Mouse (Mus musculus) left cerebral cortex, adult 11 months (tissue): ENCODE data around the gene Acvr1.

Experiments used
- DNase-seq: peaks from one replicate; pipeline ENCODE4 v3.0.0; 2022; ENCODE audit warnings: low spot score

Acvr1 gene

DNA sequence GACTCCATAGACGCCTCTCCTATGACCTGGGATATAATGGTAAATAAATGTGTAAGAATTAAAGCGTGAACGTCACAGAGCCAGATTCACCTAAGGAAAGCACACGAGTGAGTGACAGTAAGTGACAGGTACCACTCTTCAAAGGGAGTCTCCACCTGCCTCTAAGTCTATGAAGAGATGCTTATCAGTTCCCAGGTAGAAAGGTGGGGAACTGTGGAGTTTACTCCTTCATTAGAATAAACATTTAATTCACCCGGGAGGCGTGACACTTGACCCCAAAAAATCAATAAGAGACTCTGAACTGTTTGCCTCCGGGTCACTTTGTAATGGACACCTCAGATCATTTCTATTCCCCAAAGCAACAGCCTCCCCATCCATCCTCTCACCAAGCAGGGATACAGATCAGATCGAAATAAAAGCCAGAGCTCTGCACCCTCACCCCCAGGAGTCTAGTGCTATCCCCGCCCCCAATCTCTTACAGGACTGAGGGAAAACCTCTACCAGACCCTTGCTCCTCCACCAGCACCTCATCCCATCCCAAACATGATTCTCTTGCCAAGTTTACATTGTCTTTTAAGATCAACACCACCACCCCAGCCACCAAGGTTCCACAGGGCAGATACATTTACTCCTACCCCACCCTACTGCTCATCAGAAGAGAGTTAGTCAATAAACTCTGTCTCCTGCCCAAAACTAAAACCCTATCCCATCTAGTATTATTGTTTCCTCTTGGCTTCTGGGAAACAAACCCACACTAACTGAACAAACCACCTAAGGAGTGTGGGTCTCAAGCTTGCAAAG is 9.7 kb downstream of the Acvr1 start:
- no peak for DNase-seq

DNA sequence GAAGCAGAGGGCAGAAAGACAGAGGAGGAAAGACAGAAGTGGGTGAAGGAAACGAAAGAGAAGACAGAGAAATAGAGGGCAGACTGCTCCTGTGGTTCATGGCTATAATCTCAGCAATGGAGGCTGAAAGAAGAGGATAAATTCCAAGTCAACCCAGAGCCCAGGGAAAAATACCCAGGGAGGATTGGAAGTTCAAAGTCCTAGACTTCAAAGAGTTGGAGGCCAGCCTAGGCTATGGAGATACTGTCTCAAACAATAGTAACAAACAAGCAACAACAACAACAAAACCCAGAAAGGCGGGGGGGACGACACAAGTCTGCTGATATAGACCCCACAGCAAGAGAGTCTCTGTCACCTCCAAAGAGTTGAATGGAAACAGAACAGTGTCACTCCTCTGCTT is 14.7 kb downstream of the Acvr1 start:
- DNase-seq = no peak

DNA sequence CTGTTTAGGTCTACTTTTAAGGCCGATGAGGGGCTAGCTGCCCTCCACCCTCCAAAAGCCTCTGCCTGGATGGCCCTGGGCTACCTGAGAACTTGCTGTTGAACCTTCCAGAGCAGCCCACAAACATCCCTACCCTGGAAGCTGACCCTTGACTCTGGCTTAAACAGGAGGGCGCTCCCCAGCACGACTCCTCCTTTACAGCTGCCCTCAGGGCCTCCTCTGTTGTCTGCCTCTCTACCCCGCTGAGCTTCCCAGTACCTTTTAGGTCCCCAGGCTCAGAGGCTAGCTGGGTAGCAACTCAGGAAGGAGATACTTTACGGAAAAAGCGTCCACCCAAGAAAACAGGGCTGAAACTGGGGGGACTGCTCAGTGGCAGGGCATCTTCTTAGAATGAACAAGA is 15.1 kb downstream of the Acvr1 start:
- DNase-seq = no peak

DNA sequence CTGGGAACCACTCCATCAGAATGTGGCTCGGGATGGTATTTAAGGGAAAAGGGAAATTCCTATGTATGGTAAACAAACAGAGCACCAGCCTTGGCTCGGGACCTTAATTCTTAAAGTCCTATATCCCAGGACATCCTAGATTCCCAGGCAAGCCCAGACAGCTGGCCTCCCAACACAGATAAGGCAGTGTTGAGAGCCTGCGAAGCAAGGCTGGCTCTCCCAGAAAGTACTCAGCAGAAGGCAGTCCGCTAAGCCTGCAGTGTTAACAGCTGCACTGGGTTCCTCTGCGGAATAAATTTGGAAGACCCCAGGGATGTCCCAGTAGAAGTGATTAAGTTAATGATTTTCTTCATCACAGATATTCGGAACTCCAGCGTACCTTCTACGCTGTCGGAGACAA is 16.5 kb downstream of the Acvr1 start:
- DNase-seq = no peak

DNA sequence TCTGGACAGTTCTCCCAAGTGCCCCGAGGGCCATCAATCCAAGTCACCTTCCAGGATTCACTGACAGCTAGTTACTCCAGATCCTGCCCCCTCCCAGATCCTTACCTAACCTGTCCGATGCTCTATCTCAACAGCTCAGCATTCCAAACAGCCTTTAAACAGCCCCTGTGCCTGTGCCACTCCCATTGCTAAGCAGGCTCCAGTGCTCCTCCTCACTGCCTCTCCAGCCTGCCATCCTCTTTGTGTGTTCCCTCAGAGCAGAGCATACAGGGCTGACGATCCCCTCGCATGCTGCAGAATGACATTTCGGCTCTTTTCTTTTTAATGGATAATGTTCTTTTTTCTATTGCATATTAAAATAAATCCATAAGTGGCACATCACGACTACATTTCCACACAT is 17.0 kb downstream of the Acvr1 start:
- DNase-seq = no peak

DNA sequence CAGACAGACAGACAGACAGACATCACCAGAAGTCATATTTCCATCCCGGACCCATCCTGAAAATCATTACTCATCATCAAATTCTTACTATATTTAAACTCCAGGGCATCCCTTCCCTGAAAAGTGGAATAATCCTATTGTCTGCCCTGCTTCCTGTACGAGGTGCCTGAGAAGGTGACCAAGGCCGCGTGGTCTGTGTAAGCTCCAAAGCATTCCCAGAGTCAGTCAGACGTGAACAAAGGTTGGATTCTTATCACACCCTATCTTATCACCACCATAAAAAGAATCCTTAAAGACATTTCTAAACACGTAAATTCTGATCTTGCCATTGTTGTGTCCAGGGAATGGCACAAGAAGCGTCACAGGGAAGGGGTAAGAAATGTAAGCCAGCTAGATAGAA is 18.0 kb downstream of the Acvr1 start:
- DNase-seq = no peak

DNA sequence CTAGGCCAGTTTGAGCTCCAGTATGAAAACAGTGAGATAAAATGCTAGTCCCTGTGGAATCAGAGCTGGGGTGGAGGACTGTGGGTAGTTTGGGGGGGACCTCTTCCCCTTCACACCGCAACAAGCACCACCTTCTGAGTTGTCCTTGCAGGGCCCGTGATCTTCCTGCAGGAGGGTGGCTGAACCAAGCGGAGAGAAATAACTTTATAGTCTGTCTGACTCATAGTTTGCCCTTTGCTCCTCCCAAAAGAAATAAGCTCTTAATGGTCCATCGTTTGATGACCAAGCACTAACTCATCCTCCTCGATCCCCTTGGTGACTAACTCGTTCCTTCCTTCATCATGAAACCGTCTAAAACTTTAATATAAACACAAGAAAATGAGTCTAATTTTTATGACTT is 20.7 kb downstream of the Acvr1 start:
- no peak for DNase-seq

DNA sequence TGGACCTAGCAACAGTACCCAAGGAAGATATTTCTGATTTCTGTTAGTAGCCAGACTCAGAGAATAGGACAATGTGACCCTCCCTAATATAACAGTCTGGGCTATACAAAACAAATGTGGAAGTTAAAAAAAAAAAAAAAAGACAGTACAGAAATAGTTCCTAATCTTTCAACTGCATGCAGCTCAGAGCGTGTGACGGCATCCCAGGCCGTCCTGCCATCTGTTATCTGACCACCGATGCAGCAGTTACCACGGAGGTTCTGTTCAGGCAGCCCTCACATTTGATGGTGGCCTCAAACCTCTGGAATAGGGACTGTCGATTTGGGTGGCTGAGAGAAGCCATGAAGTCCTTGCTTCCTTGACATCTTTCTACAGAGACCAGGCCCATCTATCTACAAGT is 22.6 kb downstream of the Acvr1 start:
- DNase-seq = no peak

DNA sequence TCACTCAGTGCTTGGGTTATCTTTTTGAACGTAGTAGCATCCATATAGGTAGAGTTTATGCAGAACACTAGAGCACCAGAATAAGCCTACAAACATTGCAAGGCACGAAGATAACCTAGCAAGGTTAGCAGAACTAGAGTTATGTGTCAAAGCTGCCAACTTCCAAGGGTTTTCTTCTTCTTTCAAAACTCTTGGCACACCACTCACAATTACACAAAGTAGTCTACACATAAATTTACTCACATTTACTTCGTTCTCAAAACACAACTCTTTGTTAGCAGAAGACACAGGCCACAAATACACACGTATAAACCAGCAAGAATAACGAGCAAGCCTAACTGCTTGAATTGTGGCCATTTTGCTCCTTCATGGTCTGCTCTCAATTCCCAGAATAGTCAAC is 23.7 kb downstream of the Acvr1 start:
- DNase-seq = no peak

DNA sequence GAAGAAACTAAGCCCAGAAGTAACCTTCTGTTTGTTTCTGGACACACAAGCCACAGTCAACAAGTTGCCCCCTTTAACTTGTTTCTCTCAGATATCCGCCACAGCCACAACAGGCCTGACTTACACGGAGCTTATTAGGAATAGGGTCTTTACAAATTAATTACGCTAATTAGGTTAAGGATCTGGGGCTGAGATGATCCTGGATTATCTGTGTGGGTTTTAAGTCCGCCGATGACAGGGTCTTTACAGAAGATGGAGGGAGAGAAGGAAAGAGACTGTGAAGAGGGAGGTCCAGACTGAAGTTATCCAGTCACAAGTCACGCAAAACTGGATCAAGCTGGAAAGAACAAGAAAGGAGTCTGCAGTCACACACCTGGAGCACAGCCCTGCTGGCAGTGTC is 28.8 kb downstream of the Acvr1 start:
- no peak for DNase-seq

DNA sequence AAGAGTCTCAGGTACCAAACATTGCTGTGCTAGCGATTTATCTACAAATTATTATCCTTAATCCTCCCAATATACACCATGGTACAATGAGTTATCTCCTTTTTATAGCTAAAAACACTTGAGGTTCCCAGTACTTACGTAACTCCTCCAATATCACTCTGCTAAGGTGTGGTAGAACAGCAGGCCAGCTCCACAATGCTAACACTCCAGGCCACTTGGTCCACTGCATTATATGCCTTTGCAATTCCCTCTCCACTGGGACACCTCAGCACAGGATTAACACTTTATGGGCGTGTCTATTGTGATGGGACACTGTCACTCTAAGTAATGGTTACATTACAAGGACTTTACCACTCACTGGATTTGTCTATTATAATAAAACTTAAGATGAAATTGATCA is 30.2 kb downstream of the Acvr1 start:
- DNase-seq = no peak

DNA sequence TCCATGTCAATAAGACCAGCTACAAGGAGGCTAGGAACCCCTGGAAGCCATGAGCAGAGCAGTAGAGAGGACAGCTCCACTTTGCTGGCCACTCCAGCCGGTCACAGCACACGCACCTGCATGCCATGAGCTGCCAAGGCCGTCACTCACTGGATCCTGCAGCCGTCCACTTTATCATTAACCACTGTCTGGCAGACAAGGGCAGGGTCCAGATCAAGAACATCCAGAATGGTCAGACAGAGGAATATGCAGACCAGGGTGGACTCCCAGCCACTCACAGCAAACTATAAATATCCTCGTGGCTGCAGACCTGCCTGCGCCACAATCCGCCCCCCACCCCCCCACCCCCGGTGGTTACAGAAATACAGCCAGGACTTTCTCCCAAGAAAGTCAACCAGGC is 31.7 kb downstream of the Acvr1 start:
- DNase-seq = no peak

DNA sequence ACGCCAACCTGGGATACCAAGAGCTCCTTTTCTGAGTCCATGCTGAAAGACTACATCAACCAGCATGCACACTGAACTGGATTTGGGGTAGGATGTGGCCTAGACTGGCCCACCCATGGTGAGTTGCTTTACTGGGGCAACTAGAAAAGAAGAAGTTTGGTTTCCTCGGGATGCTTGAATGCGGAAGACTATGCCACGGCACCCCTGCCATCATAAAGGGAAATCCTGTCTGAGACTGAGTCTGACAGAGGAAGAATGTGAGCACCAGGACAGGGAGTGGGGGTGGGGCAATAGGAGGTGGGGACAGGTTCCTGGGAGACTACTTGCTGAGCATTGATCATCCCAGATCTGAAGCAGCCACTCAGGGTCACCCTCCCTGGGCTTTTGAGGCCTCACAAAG is 32.6 kb downstream of the Acvr1 start:
- DNase-seq = no peak

DNA sequence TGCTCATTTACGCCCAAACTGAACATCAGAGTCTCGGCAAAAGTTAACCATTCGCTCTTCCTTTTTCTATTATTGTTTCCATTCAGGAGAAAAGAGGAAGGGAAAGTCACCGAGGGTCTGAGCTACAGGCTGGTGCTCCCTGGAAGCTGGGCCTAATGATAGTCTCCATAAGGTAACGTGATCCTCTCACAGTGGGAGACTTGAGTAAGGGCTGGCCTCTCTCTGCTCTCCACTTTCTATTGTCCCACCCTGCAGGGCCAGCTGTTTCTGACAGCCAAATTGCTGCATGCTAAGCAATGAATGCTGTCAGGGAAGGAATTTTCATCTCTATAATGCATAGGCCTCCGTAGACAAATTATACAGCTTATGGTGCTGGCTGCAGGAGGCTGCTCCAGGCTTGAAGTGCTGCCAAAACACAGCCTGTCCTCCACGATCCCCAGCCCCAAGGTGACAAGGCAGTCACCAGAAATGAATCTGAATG is 33.4 kb downstream of the Acvr1 start:
- no peak for DNase-seq

DNA sequence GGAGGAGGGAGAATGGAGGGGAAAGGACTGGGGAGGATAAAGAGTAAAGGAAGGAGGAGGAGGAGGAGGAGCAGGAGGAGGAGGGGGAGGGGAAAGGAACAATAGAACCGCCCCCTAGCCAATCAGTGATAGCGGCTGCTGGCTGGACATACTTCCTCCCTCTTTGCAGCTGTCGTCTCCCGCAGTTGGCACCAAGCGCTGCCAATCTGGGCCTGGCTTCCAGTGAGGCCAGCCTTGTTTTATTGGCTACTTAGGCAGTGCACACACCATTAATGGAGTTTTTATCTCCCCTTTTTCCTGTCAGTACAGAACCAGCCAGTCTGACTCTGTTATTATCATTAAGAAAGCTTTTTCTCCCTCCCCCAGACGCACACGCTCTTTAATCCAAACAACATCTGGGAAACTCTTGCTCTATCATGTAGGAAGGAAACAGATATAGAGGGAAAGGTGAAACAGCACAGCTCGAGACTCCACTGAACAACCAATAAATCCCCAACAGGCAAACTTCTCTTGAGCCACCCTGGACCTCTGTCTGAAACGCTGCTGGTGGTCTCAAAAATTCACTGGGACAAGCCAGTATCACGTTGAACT is 34.6 kb downstream of the Acvr1 start:
- DNase-seq = peak; percentile 45

DNA sequence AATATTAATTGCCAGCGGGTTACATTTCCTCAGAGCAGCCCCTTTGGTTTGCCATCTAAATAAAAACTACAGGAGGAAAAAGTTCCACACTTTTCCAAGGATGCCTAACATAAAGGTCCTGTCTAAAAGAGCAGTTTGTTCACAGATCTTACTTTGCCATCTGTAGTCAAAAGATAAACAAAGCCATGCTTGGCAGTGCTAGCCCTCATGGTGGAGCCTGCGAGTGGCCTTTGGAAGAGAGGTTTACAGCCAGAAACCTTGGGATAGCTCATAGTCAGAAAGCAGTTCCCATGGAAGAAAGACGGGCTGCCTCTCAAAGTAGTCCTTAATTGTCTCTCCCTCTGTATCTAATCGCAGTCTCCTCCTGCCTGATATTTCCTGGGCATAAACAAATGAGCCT is 36.4 kb downstream of the Acvr1 start:
- DNase-seq = no peak

DNA sequence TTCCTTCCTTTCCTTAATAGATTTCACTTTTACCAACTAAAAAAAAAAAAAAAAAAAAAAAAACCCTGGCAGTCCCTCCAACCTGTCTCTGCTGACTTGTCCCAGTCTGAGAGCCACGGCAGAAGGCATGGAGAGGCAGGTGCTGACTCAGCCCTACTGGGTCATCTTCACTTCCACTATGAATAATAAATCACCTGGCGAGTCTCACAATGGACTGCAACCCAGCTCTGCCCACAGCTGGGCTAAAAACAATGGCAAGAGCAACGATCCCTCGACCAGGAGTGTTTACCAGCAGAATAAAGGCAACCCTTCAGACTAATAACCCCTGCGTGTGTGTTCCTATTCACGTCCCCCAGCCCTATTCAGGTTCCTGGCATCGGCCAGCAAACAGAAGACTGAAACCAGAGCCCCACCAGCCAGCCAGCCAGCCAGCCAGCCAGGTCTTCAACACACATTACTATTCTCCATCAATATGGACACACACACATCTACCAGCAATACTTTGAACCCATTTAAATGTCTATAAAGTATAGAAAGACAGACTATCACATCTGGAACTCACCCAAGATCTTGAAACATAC is 37.0 kb downstream of the Acvr1 start:
- no peak for DNase-seq

DNA sequence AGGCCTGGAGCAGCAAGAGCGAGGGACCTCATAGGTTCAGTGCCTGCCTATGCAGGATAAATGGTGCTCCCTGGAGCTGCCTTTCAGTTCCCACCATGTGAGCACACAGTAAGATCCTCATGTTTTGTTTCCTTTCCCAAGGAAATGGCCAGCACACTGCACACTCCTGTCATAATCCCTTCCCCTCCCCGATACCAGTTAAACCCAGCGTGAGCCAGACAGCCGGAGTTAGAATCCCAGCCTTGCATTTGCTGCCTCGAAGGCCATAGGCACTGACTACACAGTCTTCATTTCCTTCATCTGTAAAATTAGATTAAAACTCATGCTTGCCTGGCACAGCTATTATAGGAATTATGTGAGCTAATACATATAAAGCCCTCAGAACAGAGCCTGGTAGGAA is 37.6 kb downstream of the Acvr1 start:
- no peak for DNase-seq

DNA sequence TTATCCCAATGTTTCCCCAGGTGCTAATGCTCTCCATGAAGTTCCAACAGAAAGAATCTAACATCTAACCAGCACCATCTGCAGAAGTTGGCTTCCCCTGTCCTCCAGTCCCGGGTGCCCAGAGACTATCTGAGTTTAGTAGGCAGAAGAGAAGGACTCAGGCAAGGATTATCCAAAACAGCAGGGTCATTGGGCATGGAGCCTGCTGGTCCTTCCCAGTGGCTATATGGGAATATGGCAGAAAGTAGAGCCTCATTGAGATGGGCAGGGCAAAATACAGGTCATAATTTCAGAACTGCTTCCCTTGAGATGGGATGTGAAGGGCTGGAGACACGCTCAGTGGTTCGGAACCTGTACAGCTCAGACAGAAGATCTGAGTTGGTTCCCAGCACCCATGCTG is 39.2 kb downstream of the Acvr1 start:
- no peak for DNase-seq

DNA sequence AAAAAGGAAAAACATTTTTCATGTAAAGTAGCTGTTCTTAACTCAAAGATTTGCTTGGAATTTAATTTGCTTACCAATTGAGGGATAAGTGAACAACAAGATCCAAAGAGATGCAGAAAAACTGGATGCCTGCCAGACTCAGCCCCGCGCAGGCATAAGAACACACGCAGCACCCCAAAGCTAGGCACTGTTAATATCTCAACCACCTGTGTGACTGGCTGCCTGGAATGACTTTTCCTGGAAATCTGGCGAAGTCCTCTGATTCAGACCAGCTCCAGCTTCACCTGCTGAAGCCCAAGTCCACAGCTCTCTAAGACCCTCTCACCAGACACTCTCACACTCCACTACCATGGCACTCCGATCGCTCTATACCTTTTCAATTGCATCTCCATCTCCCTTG is 42.6 kb downstream of the Acvr1 start:
- DNase-seq = no peak

DNA sequence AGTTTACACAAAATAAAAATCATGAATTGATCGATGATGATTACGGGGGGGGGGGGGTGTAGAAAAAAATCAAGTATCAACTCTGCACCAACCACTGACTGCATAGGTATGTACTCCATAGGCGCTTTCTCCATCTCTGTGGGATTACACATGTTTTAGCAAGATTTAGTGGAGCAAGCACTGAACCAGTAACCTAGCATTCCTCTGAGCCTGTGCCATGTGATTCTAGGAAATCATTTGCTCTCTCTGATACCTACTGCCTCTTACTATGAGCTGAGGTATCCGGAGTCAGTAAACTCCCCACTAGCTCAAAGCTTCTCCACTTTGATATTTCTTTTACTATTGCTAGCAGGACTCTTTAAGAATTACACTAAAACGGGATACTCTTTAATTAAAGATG is 43.1 kb downstream of the Acvr1 start:
- DNase-seq = no peak

DNA sequence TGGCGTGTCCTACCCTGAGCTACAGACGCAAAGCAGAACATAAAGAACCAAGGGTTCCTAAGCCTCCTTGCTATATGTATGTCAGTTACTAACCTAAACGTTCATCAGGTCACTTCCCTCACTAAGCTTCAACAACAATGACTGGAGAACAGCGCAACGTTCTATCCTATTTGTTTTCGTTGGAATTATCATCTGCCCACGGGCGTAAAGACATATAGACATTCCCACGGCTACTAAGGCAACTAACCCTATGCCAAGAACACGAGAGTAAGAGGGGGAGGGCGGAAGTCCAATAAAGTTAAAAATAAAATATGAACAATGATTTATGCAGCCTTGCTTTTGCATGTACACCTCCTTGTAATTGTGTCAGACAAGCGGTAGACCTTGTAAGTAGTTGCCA is 43.9 kb downstream of the Acvr1 start:
- no peak for DNase-seq

DNA sequence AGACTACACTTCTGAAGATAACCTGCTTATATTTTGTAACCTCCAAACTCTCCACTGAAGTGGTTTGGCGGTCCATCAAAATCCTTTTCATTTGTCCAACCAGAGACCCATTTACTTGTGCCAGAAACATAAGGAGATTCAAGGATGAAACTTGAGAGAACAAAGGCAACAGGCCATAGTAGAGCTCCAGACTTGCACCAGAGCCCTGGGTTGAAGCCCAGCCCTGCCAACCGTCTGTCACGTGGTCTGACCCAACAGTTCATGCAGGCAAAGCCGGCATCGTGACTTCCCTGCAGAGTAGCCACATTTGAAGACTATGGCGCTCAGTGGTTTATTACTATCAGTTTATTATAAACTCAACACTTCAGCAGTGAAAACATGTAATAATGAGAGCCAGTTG is 45.3 kb downstream of the Acvr1 start:
- no peak for DNase-seq

DNA sequence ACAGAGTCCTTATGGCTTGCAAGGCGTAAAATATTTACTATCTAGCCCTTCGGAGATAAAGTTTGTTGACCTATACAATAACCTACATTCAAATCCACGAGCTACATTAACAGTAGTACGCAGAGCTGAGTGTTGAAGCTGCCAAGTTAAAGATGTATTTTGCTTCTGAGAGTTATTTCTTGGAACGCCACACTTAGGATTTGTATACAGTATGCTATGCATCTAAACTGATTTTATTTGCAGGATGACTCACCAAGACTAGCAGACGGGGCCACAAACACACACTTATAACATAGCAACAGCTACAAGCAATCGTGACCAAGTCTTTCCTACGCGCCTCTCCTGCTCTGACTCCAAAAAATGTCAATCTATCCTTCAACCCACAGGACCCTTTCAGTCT is 46.2 kb downstream of the Acvr1 start:
- no peak for DNase-seq
